18 mouse cellular contexts compared by ENCODE assay signal in the genomic region with DNA sequence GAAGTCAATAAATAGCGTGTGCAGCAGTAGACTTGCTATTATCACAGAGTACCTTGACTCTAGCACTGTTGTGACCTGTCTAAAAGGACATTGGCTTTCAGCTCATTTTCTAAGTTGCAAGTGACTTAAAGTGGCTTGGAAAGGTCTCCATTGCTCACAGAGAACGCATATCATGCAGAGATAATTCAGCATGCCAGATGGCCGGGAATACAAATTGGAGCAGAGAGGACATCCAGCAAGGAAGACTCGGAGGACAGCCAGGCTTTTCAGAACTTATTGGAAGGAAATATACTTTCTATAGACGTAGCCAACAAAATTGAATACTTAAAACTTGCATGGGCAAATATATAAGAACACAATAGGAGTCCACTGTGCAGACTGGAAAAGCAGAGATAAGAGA.
DNase-seq lines count a peak whose midpoint lies in the region; ATAC-seq and TF ChIP-seq lines count a peak whose summit lies in the region.
"Had no signal": no experiment of that assay in that cellular context is flagged by ENCODE, and none has a peak within 500 bp of the region (broad histone marks: within the 10 kb centered on the region; RNA-seq: fewer than 3 reads in every experiment).

No protein-coding gene starts in this region.

- no peak overlapping the region for H3K9ac ChIP-seq in hindbrain, postnatal 0 days (replicated peaks; ENCODE audit: low read length)
- H3K9ac ChIP-seq in hindbrain, embryonic 14.5 days: no peak overlapping the region
- H3K9ac ChIP-seq: embryonic facial prominence, embryonic 15.5 days; hindbrain, embryonic 12.5 days; limb, embryonic 13.5 days; liver, embryonic 13.5 days; lung, embryonic 14.5 days had no signal

- no peak overlapping the region for H3K27ac ChIP-seq in hindbrain, postnatal 0 days
- no peak overlapping the region for H3K27ac ChIP-seq in hindbrain, embryonic 14.5 days
- H3K27ac ChIP-seq: embryonic facial prominence, embryonic 15.5 days; heart, embryonic 10.5 days; hindbrain, embryonic 12.5 days; limb, embryonic 13.5 days; liver, embryonic 13.5 days had no signal

- no peak for TF ChIP-seq CTCF in hindbrain, postnatal 0 days (IDR thresholded peaks at IDR 0.05; ENCODE audit: low read depth)

- ATAC-seq in hindbrain, postnatal 0 days: peak; percentile 40; the same call in 1 of the 2 replicates
- ATAC-seq in hindbrain, embryonic 14.5 days (ENCODE audit: low FRiP score): no peak

- no peak overlapping the region for H3K4me2 ChIP-seq in hindbrain, postnatal 0 days (ENCODE audit: low read depth, low read length)
- no peak overlapping the region for H3K4me2 ChIP-seq in hindbrain, embryonic 14.5 days (replicated peaks)
- H3K4me2 ChIP-seq: embryonic facial prominence, embryonic 15.5 days; hindbrain, embryonic 12.5 days; limb, embryonic 13.5 days; liver, embryonic 13.5 days; lung, embryonic 14.5 days had no signal

- H3K4me1 ChIP-seq in hindbrain, postnatal 0 days (ENCODE audit: insufficient read depth, low read length): no peaks in the 10 kb centered on the region
- H3K4me1 ChIP-seq in hindbrain, embryonic 14.5 days (replicated peaks; ENCODE audit: control insufficient read depth, insufficient read depth, low read length): no peaks in the 10 kb centered on the region
- H3K4me1 ChIP-seq: embryonic facial prominence, embryonic 15.5 days; heart, embryonic 10.5 days; hindbrain, embryonic 12.5 days; limb, embryonic 13.5 days; liver, embryonic 13.5 days had no signal

- WGBS in hindbrain, postnatal 0 days: 56% methylated on average over 5 of the region's 5 CpGs
- WGBS in hindbrain, embryonic 14.5 days: 77% methylated on average over 5 of the region's 5 CpGs

- no peaks in the 10 kb centered on the region for H3K27me3 ChIP-seq in hindbrain, postnatal 0 days (ENCODE audit: insufficient read depth, low read length)
- no peaks in the 10 kb centered on the region for H3K27me3 ChIP-seq in hindbrain, embryonic 14.5 days (ENCODE audit: control insufficient read depth, insufficient read depth, low read length)
- H3K27me3 ChIP-seq: embryonic facial prominence, embryonic 15.5 days; hindbrain, embryonic 12.5 days; limb, embryonic 13.5 days; liver, embryonic 13.5 days had no signal

- peak; percentile 69 for DNase-seq in hindbrain, postnatal 0 days (ENCODE audit: low spot score)
- no peak for DNase-seq in hindbrain, embryonic 14.5 days (ENCODE audit: low spot score)
- DNase-seq in brain, adult 2 months (ENCODE audit: low read depth, low spot score): peak; percentile 78
- DNase-seq in cerebellum, adult 11 months: peak; percentile 34
- DNase-seq in cerebellum, postnatal 10 days: peak; percentile 89 to 90
- no peak for DNase-seq in lung, postnatal 25 days (ENCODE audit: low spot score)
- DNase-seq in kidney, postnatal 25 days: no peak
- DNase-seq: embryo, embryonic 11 days; gastrocnemius, postnatal 36 days; kidney, postnatal 4 days; liver, embryonic 13.5 days; lung, embryonic 14.5 days; lung, postnatal 4 days; right cerebral cortex, postnatal 25 days had no signal

- no peaks in the 10 kb centered on the region for H3K36me3 ChIP-seq in hindbrain, postnatal 0 days (ENCODE audit: insufficient read depth, low read length)
- H3K36me3 ChIP-seq in hindbrain, embryonic 14.5 days (replicated peaks; ENCODE audit: control insufficient read depth, insufficient read depth): no peaks in the 10 kb centered on the region
- H3K36me3 ChIP-seq: embryonic facial prominence, embryonic 15.5 days; heart, embryonic 10.5 days; hindbrain, embryonic 12.5 days; limb, embryonic 13.5 days; liver, embryonic 13.5 days had no signal

- H3K9me3 ChIP-seq in hindbrain, postnatal 0 days (ENCODE audit: low read length): no peaks in the 10 kb centered on the region
- no peaks in the 10 kb centered on the region for H3K9me3 ChIP-seq in hindbrain, embryonic 14.5 days (ENCODE audit: control insufficient read depth, low read length)
- H3K9me3 ChIP-seq: embryonic facial prominence, embryonic 15.5 days; heart, embryonic 10.5 days; hindbrain, embryonic 12.5 days; limb, embryonic 13.5 days; liver, embryonic 13.5 days had no signal

- no peak overlapping the region for H3K4me3 ChIP-seq in hindbrain, postnatal 0 days (ENCODE audit: low read length)
- H3K4me3 ChIP-seq in hindbrain, embryonic 14.5 days (replicated peaks; ENCODE audit: low read length): no peak overlapping the region
- H3K4me3 ChIP-seq: embryonic facial prominence, embryonic 15.5 days; heart, embryonic 10.5 days; hindbrain, embryonic 12.5 days; limb, embryonic 13.5 days; liver, embryonic 13.5 days had no signal

Comparison
In these comparisons a context has a peak if more than half of its experiments do, and no peak if none do; other contexts are left out.
1. DNase-seq: peak in hindbrain, postnatal 0 days (single experiment), brain, adult 2 months (single experiment), cerebellum, adult 11 months (single experiment) and cerebellum, postnatal 10 days (2 of 2); none in hindbrain, embryonic 14.5 days (single experiment), lung, postnatal 25 days (single experiment) and kidney, postnatal 25 days (0 of 2).